11 mouse cellular contexts compared by ENCODE assay signal in genomic region chr13:97243962-97244711, GRCm38 (mm10). TPM values are rescaled to one million over a fixed set of nuclear protein-coding genes. Genes with fewer than 3 reads are reported as not detected.
DNase-seq lines count a peak whose midpoint lies in the region; ATAC-seq and TF ChIP-seq lines count a peak whose summit lies in the region.
"Had no signal": no experiment of that assay in that cellular context is flagged by ENCODE, and none has a peak within 500 bp of the region (broad histone marks: within the 10 kb centered on the region; RNA-seq: fewer than 3 reads in every experiment).

No protein-coding gene starts in this region.

- H3K9ac ChIP-seq in heart, embryonic 11.5 days (ENCODE audit: low read depth, low read length) = peak overlapping the region; percentile 30; the same call in 1 of the 2 replicates
- no peak overlapping the region for H3K9ac ChIP-seq in ES-Bruce4 (ENCODE audit: low read depth, poor library complexity, severe bottlenecking)
- peak overlapping the region; percentile 97 for H3K9ac ChIP-seq in forebrain, embryonic 16.5 days (replicated peaks; ENCODE audit: low read depth, low read length)
- no peak overlapping the region for H3K9ac ChIP-seq in liver, embryonic 13.5 days

- 53% methylated on average over 15 of the region's 15 CpGs for WGBS in heart, embryonic 11.5 days (ENCODE audit: insufficient replicate concordance)
- 3% methylated on average over 15 of the region's 15 CpGs for WGBS in forebrain, embryonic 16.5 days
- WGBS in liver, embryonic 13.5 days (ENCODE audit: insufficient replicate concordance) = 68% methylated on average over 15 of the region's 15 CpGs

- peaks cover 19% of the 10 kb centered on the region for H3K36me3 ChIP-seq in heart, embryonic 11.5 days (ENCODE audit: control insufficient read depth, insufficient read depth, low read length)
- peaks cover 43% of the 10 kb centered on the region for H3K36me3 ChIP-seq in ES-Bruce4 (ENCODE audit: control insufficient read depth, insufficient read depth, low read length, poor library complexity, severe bottlenecking)
- peaks cover 16% of the 10 kb centered on the region for H3K36me3 ChIP-seq in forebrain, embryonic 16.5 days (ENCODE audit: control insufficient read depth, insufficient read depth)
- H3K36me3 ChIP-seq in liver, embryonic 13.5 days = peaks cover 25% of the 10 kb centered on the region

- DNase-seq in heart, postnatal 25 days (ENCODE audit: low spot score) = no peak
- no peak for DNase-seq in liver, embryonic 13.5 days
- DNase-seq in thymus, adult 18-20 months = no peak
- DNase-seq in layer of hippocampus, adult 9-11 months = no peak
- DNase-seq in spleen, postnatal 4 days (ENCODE audit: low spot score in 2 of 2) = no peak
- DNase-seq: kidney, adult 18-20 months had no signal

- H3K4me1 ChIP-seq in heart, embryonic 11.5 days (ENCODE audit: control insufficient read depth, insufficient read depth, low read length) = peaks cover 43% of the 10 kb centered on the region
- peaks cover 14% of the 10 kb centered on the region for H3K4me1 ChIP-seq in ES-Bruce4 (ENCODE audit: control insufficient read depth, insufficient read depth, low read length)
- peaks cover 68% of the 10 kb centered on the region for H3K4me1 ChIP-seq in forebrain, embryonic 16.5 days (replicated peaks; ENCODE audit: control insufficient read depth, insufficient read depth, low read length)
- H3K4me1 ChIP-seq in liver, embryonic 13.5 days (replicated peaks) = peaks cover 31% of the 10 kb centered on the region

- TF ChIP-seq CTCF in ES-Bruce4 (IDR thresholded peaks at IDR 0.05; ENCODE audit: low read depth, low read length) = no peak

- no peaks in the 10 kb centered on the region for H3K9me3 ChIP-seq in heart, embryonic 11.5 days (replicated peaks; ENCODE audit: control insufficient read depth, low read length)
- no peaks in the 10 kb centered on the region for H3K9me3 ChIP-seq in ES-Bruce4 (replicated peaks; ENCODE audit: control insufficient read depth, insufficient read depth, low read length, poor library complexity, severe bottlenecking)
- no peaks in the 10 kb centered on the region for H3K9me3 ChIP-seq in forebrain, embryonic 16.5 days (ENCODE audit: control insufficient read depth, low read length)
- no peaks in the 10 kb centered on the region for H3K9me3 ChIP-seq in liver, embryonic 13.5 days (replicated peaks)
- H3K9me3 ChIP-seq: megakaryocyte, embryonic 14.5 days had no signal

- intact Hi-C loops in heart, postnatal 25 days (cut with DNase I) = loop anchor here (5.0 kb wide), 2 partner anchors 198 to 303 kb away; no protein-coding TSS in a partner anchor

- H3K4me3 ChIP-seq in heart, embryonic 11.5 days (ENCODE audit: low read depth, low read length) = peak overlapping the region; percentile 84
- peak overlapping the region; percentile 34; the same call in 1 of the 2 replicates for H3K4me3 ChIP-seq in ES-Bruce4 (ENCODE audit: low read depth, low read length)
- H3K4me3 ChIP-seq in forebrain, embryonic 16.5 days (replicated peaks; ENCODE audit: low read length) = peak overlapping the region; percentile 91
- no peak overlapping the region for H3K4me3 ChIP-seq in liver, embryonic 13.5 days (replicated peaks)
- H3K4me3 ChIP-seq: erythroblast, embryonic 14.5 days; megakaryocyte, embryonic 14.5 days had no signal

- no peaks in the 10 kb centered on the region for H3K27me3 ChIP-seq in heart, embryonic 11.5 days (ENCODE audit: control insufficient read depth, insufficient read depth, low read length)
- no peaks in the 10 kb centered on the region for H3K27me3 ChIP-seq in ES-Bruce4 (ENCODE audit: control insufficient read depth, insufficient read depth, low read length, poor library complexity, severe bottlenecking)
- no peaks in the 10 kb centered on the region for H3K27me3 ChIP-seq in forebrain, embryonic 16.5 days (replicated peaks; ENCODE audit: control insufficient read depth, insufficient read depth, low read length)
- peaks cover 29% of the 10 kb centered on the region for H3K27me3 ChIP-seq in liver, embryonic 13.5 days

- no peak for TF ChIP-seq POLR2A in ES-Bruce4 (IDR thresholded peaks at IDR 0.05; ENCODE audit: insufficient read depth, low read length)

- H3K27ac ChIP-seq in heart, embryonic 11.5 days (ENCODE audit: low read depth, low read length) = no peak overlapping the region
- H3K27ac ChIP-seq in ES-Bruce4 (ENCODE audit: insufficient read depth, low read length) = no peak overlapping the region
- peak overlapping the region; percentile 99 for H3K27ac ChIP-seq in forebrain, embryonic 16.5 days (ENCODE audit: low read length)
- H3K27ac ChIP-seq in liver, embryonic 13.5 days = no peak overlapping the region

- ATAC-seq in heart, embryonic 11.5 days (replicated peaks; ENCODE audit: insufficient number of reproducible peaks, low FRiP score, low TSS enrichment) = no peak
- ATAC-seq in forebrain, embryonic 16.5 days = no peak
- no peak for ATAC-seq in liver, embryonic 13.5 days (ENCODE audit: low read depth)

- peak overlapping the region; percentile 95 for H3K4me2 ChIP-seq in heart, embryonic 11.5 days
- H3K4me2 ChIP-seq in forebrain, embryonic 16.5 days (ENCODE audit: low read length) = peak overlapping the region; percentile 86
- 0 out of 2 replicates have a peak overlapping the region, but pooled peaks have one; percentile 85 for H3K4me2 ChIP-seq in liver, embryonic 13.5 days

- no peak for TF ChIP-seq EP300 in ES-Bruce4 (IDR thresholded peaks at IDR 0.05; ENCODE audit: insufficient read depth, low read depth, low read length)

RNA-seq across cellular contexts. Expression of gene Enc1, which starts 3.2 kb away (rescaled TPM):
- 5.4 and 6.3 TPM in 2 replicates for polyA plus RNA-seq in heart, embryonic 11.5 days (2014; fragmentation: Nextera tagmentation; extraction: Ambion mirVana)
- total RNA-seq in heart, postnatal 25 days (2021) = 1 to 10 TPM; 5.6 to 6.4 TPM
- 83.0 TPM in 2 replicates for polyA plus RNA-seq in ES-Bruce4 (2011; ENCODE audit: insufficient read depth, insufficient read length, low read depth, missing spikeins)
- 133 and 143 TPM in 2 replicates for polyA plus RNA-seq in forebrain, embryonic 16.5 days (2015; fragmentation: Nextera tagmentation; extraction: Ambion mirVana)
- polyA plus RNA-seq in liver, embryonic 13.5 days (2015; fragmentation: Nextera tagmentation; extraction: Ambion mirVana) = 0.75 and 0.81 TPM in 2 replicates

RNA-seq across cellular contexts. Expression of gene Hexb, which starts 46.0 kb away (rescaled TPM):
- 31.5 and 32.3 TPM in 2 replicates for polyA plus RNA-seq in heart, embryonic 11.5 days (2014; fragmentation: Nextera tagmentation; extraction: Ambion mirVana)
- 10 to 100 TPM; 20.8 to 23.2 TPM for total RNA-seq in heart, postnatal 25 days (2021)
- polyA plus RNA-seq in ES-Bruce4 (2011; ENCODE audit: insufficient read depth, insufficient read length, low read depth, missing spikeins) = 53.4 and 59.7 TPM in 2 replicates
- 32.8 and 38.7 TPM in 2 replicates for polyA plus RNA-seq in forebrain, embryonic 16.5 days (2015; fragmentation: Nextera tagmentation; extraction: Ambion mirVana)
- polyA plus RNA-seq in liver, embryonic 13.5 days (2015; fragmentation: Nextera tagmentation; extraction: Ambion mirVana) = 16.0 and 20.4 TPM in 2 replicates

Comparison
In these comparisons a context has a peak if more than half of its experiments do, and no peak if none do; other contexts are left out.
1. H3K9ac ChIP-seq: peak in heart, embryonic 11.5 days (single experiment) and forebrain, embryonic 16.5 days (single experiment); none in ES-Bruce4 (single experiment) and liver, embryonic 13.5 days (single experiment).
2. RNA of gene Enc1, which starts 3.2 kb away (polyA plus RNA-seq): 133 to 143 TPM in forebrain, embryonic 16.5 days and 83.0 TPM in ES-Bruce4; 5.4 to 6.3 TPM in heart, embryonic 11.5 days and 0.75 to 0.81 TPM in liver, embryonic 13.5 days; every median in the first group is over 10 times any median in the second.
3. Peak in every context shown above with its lines, with median percentiles within 50 percentile points of each other: H3K4me2 ChIP-seq.